20 mouse cellular contexts compared by ENCODE assay signal in the genomic region with DNA sequence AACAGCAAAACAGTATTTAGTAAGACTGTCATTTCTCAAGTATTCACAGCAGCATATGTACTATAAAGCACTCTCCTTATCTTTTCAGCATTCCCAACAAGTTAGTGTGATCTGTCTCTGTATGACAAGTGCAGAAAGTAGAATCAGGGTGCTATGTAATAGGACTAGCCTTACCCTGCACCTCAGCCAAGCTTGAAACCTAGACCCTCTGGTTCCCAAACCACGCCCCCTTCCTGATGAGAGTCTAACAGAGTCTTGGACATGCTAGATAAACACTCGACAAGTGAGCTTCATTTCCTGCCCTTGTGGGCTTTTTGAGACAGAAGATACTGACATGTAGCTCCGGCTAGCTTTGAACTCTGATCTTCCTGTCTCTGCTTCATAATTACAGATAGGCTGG. TPM values are rescaled to one million over a fixed set of nuclear protein-coding genes. Genes with fewer than 3 reads are reported as not detected.
DNase-seq lines count a peak whose midpoint lies in the region; ATAC-seq and TF ChIP-seq lines count a peak whose summit lies in the region.
"Had no signal": no experiment of that assay in that cellular context is flagged by ENCODE, and none has a peak within 500 bp of the region (broad histone marks: within the 10 kb centered on the region; RNA-seq: fewer than 3 reads in every experiment).

No protein-coding gene starts in this region.

- no peak overlapping the region for H3K27ac ChIP-seq in kidney, adult 2 months (ENCODE audit: insufficient read depth, low read depth, low read length)
- peak overlapping the region; percentile 2; the same call in 1 of the 2 replicates for H3K27ac ChIP-seq in liver, adult 2 months (replicated peaks; ENCODE audit: insufficient read depth, low read depth, low read length)
- H3K27ac ChIP-seq in hindbrain, postnatal 0 days, result no peak overlapping the region
- H3K27ac ChIP-seq: kidney, embryonic 15.5 days; limb, embryonic 15.5 days; midbrain, embryonic 15.5 days had no signal

- H3K4me1 ChIP-seq in kidney, adult 2 months (ENCODE audit: control insufficient read depth, insufficient read depth, low read length), result peaks cover 26% of the 10 kb centered on the region; the same call in 1 of the 2 replicates
- H3K4me1 ChIP-seq in liver, adult 2 months (ENCODE audit: control insufficient read depth, insufficient read depth, low read length), result peaks cover 57% of the 10 kb centered on the region
- H3K4me1 ChIP-seq in hindbrain, postnatal 0 days (ENCODE audit: insufficient read depth, low read length), result peaks cover 4% of the 10 kb centered on the region; the same call in 1 of the 2 replicates

- TF ChIP-seq POLR2A in kidney, adult 2 months (IDR thresholded peaks at IDR 0.05; ENCODE audit: low read depth, low read length), result no peak
- TF ChIP-seq POLR2A in liver, adult 2 months (IDR thresholded peaks at IDR 0.05; ENCODE audit: extremely low read depth, insufficient read depth, low read length), result no peak

- no peak for ATAC-seq in hindbrain, postnatal 0 days
- ATAC-seq: forebrain, postnatal 0 days; inflammation-experienced regulatory T-cells, adult 6 months; midbrain, embryonic 15.5 days had no signal

- peaks cover 4% of the 10 kb centered on the region for H3K36me3 ChIP-seq in kidney, adult 2 months (ENCODE audit: control insufficient read depth, insufficient read depth, low read length)
- peaks cover 25% of the 10 kb centered on the region for H3K36me3 ChIP-seq in liver, adult 2 months (ENCODE audit: control insufficient read depth, insufficient read depth, low read length)
- peaks cover 12% of the 10 kb centered on the region; the same call in 1 of the 2 replicates for H3K36me3 ChIP-seq in hindbrain, postnatal 0 days (ENCODE audit: insufficient read depth, low read length)

- no peak for TF ChIP-seq CTCF in kidney, adult 2 months (conservative IDR thresholded peaks at IDR 0.05; ENCODE audit: insufficient read depth, insufficient read length, low read depth, low read length)
- TF ChIP-seq CTCF in liver, adult 2 months (IDR thresholded peaks at IDR 0.05; ENCODE audit: low read depth, low read length), result no peak
- TF ChIP-seq CTCF in hindbrain, postnatal 0 days (IDR thresholded peaks at IDR 0.05; ENCODE audit: low read depth), result no peak

- no peak overlapping the region for H3K4me3 ChIP-seq in kidney, adult 2 months (ENCODE audit: insufficient read depth, low read depth, low read length)
- H3K4me3 ChIP-seq in liver, adult 2 months (ENCODE audit: insufficient read depth, low read depth, low read length), result no peak overlapping the region
- no peak overlapping the region for H3K4me3 ChIP-seq in hindbrain, postnatal 0 days (ENCODE audit: low read length)
- H3K4me3 ChIP-seq: kidney, embryonic 15.5 days; limb, embryonic 15.5 days; midbrain, embryonic 15.5 days had no signal

- H3K9me3 ChIP-seq in hindbrain, postnatal 0 days (ENCODE audit: low read length), result no peaks in the 10 kb centered on the region
- H3K9me3 ChIP-seq: kidney, embryonic 15.5 days; limb, embryonic 15.5 days; midbrain, embryonic 15.5 days had no signal

- peak; percentile 21 for DNase-seq in kidney, postnatal 10 days
- DNase-seq in kidney, adult 2 months, result no peak
- peak; percentile 97 for DNase-seq in MEL-GATA-1-ER (ENCODE audit: extremely low read depth, low read depth)
- no peak for DNase-seq in liver, adult 2 months (ENCODE audit: extremely low read depth, low read depth, low spot score)
- peak; percentile 28 for DNase-seq in lung, postnatal 14 days
- no peak for DNase-seq in hindbrain, postnatal 0 days (ENCODE audit: low spot score)
- no peak for DNase-seq in right cerebral cortex, postnatal 36 days (ENCODE audit: low spot score in 2 of 2)
- DNase-seq in gastrocnemius, adult 18-20 months (ENCODE audit: low spot score), result no peak
- DNase-seq: adrenal gland, adult 8-10 months; cerebellum, adult 9-10 months; forebrain, postnatal 0 days; gastrocnemius, postnatal 14 days; heart, postnatal 4 days; layer of hippocampus, adult 9-11 months; right cerebral cortex, postnatal 14 days had no signal

- no peaks in the 10 kb centered on the region for H3K27me3 ChIP-seq in kidney, adult 2 months (replicated peaks; ENCODE audit: control insufficient read depth, insufficient read depth, low read length)
- H3K27me3 ChIP-seq in liver, adult 2 months (ENCODE audit: control insufficient read depth, insufficient read depth, low read length), result no peaks in the 10 kb centered on the region
- H3K27me3 ChIP-seq in hindbrain, postnatal 0 days (ENCODE audit: insufficient read depth, low read length), result no peaks in the 10 kb centered on the region
- H3K27me3 ChIP-seq: kidney, embryonic 15.5 days; limb, embryonic 15.5 days; midbrain, embryonic 15.5 days had no signal

- peaks cover 58% of the 10 kb centered on the region for H3K79me2 ChIP-seq in liver, adult 2 months (ENCODE audit: control insufficient read depth, insufficient read depth, low read length)

- no peak overlapping the region for H3K9ac ChIP-seq in liver, adult 2 months (ENCODE audit: low read depth, low read length)
- no peak overlapping the region for H3K9ac ChIP-seq in hindbrain, postnatal 0 days (replicated peaks; ENCODE audit: low read length)
- H3K9ac ChIP-seq: forebrain, postnatal 0 days; kidney, embryonic 15.5 days; limb, embryonic 15.5 days; midbrain, embryonic 15.5 days had no signal

- H3K4me2 ChIP-seq in hindbrain, postnatal 0 days (ENCODE audit: low read depth, low read length), result no peak overlapping the region
- H3K4me2 ChIP-seq: kidney, embryonic 15.5 days; limb, embryonic 15.5 days; midbrain, embryonic 15.5 days had no signal

- WGBS in kidney, adult 2 months, result 47% methylated on average over 3 of the region's 3 CpGs
- 61% methylated on average over 3 of the region's 3 CpGs for WGBS in liver, adult 2 months
- 72% methylated on average over 3 of the region's 3 CpGs for WGBS in hindbrain, postnatal 0 days

RNA-seq across cellular contexts. Expression of a gene that starts 5.6 kb away (rescaled TPM):
- polyA plus RNA-seq in kidney, adult 2 months (2012; rRNA removed), result 91.8 and 99.4 TPM in 2 replicates
- total RNA-seq in liver, adult 2 months (2014; rRNA removed), result 130 and 145 TPM in 2 replicates
- polyA plus RNA-seq in liver, adult 2 months (2012; rRNA removed), result 114 and 122 TPM in 2 replicates
- 91.8 and 108 TPM in 2 replicates for total RNA-seq in hindbrain, postnatal 0 days (2014; rRNA removed)
- 140 and 143 TPM in 2 replicates for polyA plus RNA-seq in hindbrain, postnatal 0 days (2015; fragmentation: Nextera tagmentation; extraction: Ambion mirVana)
- 10 to 100 TPM; 32.2 to 32.5 TPM for total RNA-seq in gastrocnemius, adult 18-20 months (2021)

RNA-seq across cellular contexts. Expression of a gene that starts 52.1 kb away (rescaled TPM):
- polyA plus RNA-seq in kidney, adult 2 months (2012; rRNA removed), result 0.13 TPM in 1 of 2 replicates, not detected in the other
- total RNA-seq in liver, adult 2 months (2014; rRNA removed), result not detected in 2 replicates
- polyA plus RNA-seq in liver, adult 2 months (2012; rRNA removed), result 0.13 TPM in 1 of 2 replicates, not detected in the other
- 2.4 and 5.1 TPM in 2 replicates for total RNA-seq in hindbrain, postnatal 0 days (2014; rRNA removed)
- polyA plus RNA-seq in hindbrain, postnatal 0 days (2015; fragmentation: Nextera tagmentation; extraction: Ambion mirVana), result 1.2 and 2.3 TPM in 2 replicates
- total RNA-seq in gastrocnemius, adult 18-20 months (2021), result not detected
- total RNA-seq: gastrocnemius, postnatal 14 days had no signal
- polyA plus RNA-seq: C2C12; inflammation-experienced regulatory T-cells, adult 6 months had no signal

RNA-seq across cellular contexts. Expression of a gene that starts 55.1 kb away (rescaled TPM):
- 11.7 TPM in 2 replicates for polyA plus RNA-seq in kidney, adult 2 months (2012; rRNA removed)
- 12.4 TPM in 2 replicates for total RNA-seq in liver, adult 2 months (2014; rRNA removed)
- polyA plus RNA-seq in liver, adult 2 months (2012; rRNA removed), result 14.9 and 17.4 TPM in 2 replicates
- total RNA-seq in hindbrain, postnatal 0 days (2014; rRNA removed), result 30.1 and 30.5 TPM in 2 replicates
- 19.3 and 20.3 TPM in 2 replicates for polyA plus RNA-seq in hindbrain, postnatal 0 days (2015; fragmentation: Nextera tagmentation; extraction: Ambion mirVana)
- total RNA-seq in gastrocnemius, adult 18-20 months (2021), result 1 to 10 TPM; 9.3 to 9.5 TPM

Comparison
In these comparisons a context has a peak if more than half of its experiments do, and no peak if none do; other contexts are left out.
1. DNase-seq: peak in kidney, postnatal 10 days (single experiment), MEL-GATA-1-ER (single experiment) and lung, postnatal 14 days (single experiment); none in kidney, adult 2 months (single experiment), liver, adult 2 months (single experiment), hindbrain, postnatal 0 days (single experiment), right cerebral cortex, postnatal 36 days (0 of 2) and gastrocnemius, adult 18-20 months (single experiment).